Mouse (Mus musculus) limb, embryonic 14.5 days (tissue): Measurements from ENCODE around the gene Tk2. TPM values are rescaled to one million over a fixed set of nuclear protein-coding genes. Genes with fewer than 3 reads are reported as not detected.

Source experiments
- ATAC-seq: fragments of 200-750 bp; cut with Nextera tagmentation; 2 replicates; pipeline ENCODE4 v1.8.0; 2017; ENCODE audit warnings: low read depth, moderate number of reproducible peaks, moderate TSS enrichment; ENCODE audit not compliant: low FRiP score
- DNase-seq: peaks from one replicate; pipeline ENCODE4 v3.0.0-alpha.2; 2015; ENCODE audit warnings: low spot score
- H3K27ac ChIP-seq: fragments of 300-500 bp; sonication (generic); replicated peaks from 2 replicates; pipeline ENCODE4 v1.5.1; 2014; ENCODE audit warnings: low read depth, mild to moderate bottlenecking, low read length, moderate library complexity, mixed read lengths
- H3K27me3 ChIP-seq: fragments of 300-500 bp; sonication (generic); 2 replicates; pipeline ENCODE4 v1.6.1; 2014; ENCODE audit warnings: low read length, mixed read lengths; ENCODE audit not compliant: control insufficient read depth, insufficient read depth
- H3K36me3 ChIP-seq: fragments of 300-500 bp; sonication (generic); 2 replicates; pipeline ENCODE4 v1.6.1; 2014; ENCODE audit warnings: mild to moderate bottlenecking, low read length, moderate library complexity, mixed read lengths; ENCODE audit not compliant: control insufficient read depth, insufficient read depth
- H3K4me1 ChIP-seq: fragments of 300-500 bp; sonication (generic); 2 replicates; pipeline ENCODE4 v1.6.1; 2014; ENCODE audit warnings: antibody characterized with exemption, low read length, mixed read lengths; ENCODE audit not compliant: control insufficient read depth, insufficient read depth
- H3K4me2 ChIP-seq: fragments of 300-500 bp; sonication (generic); replicated peaks from 2 replicates; pipeline ENCODE4 v1.6.1; 2014; ENCODE audit warnings: low read depth, mild to moderate bottlenecking, low read length, moderate library complexity; ENCODE audit not compliant: severe bottlenecking
- H3K4me3 ChIP-seq: fragments of 300-500 bp; sonication (generic); replicated peaks from 2 replicates; pipeline ENCODE4 v1.5.1; 2014; ENCODE audit warnings: low read length
- H3K9ac ChIP-seq: fragments of 300-500 bp; sonication (generic); 2 replicates; pipeline ENCODE4 v1.6.1; 2014; ENCODE audit warnings: mild to moderate bottlenecking, low read depth, low read length, moderate library complexity; ENCODE audit not compliant: severe bottlenecking
- H3K9me3 ChIP-seq: fragments of 300-500 bp; sonication (generic); 2 replicates; pipeline ENCODE4 v1.6.1; 2016; ENCODE audit warnings: low read length; ENCODE audit not compliant: control insufficient read depth
- POLR2A ChIP-seq: fragments of 200-500 bp; IDR thresholded peaks from 2 replicates; pipeline ENCODE4 v1.8.0; 2012; ENCODE audit warnings: inconsistent platforms, mild to moderate bottlenecking, moderate library complexity, borderline replicate concordance; ENCODE audit not compliant: insufficient read depth, insufficient read length; ENCODE audit errors: extremely low read depth
- WGBS: fragments of 180-500 bp; shearing (Covaris S2); extraction: QIAGEN DNeasy Blood & Tissue Kit; methylation state at CpG from one replicate; pipeline ENCODE4 v1.1.7; 2014; 5-methylcytosine and 5-hydroxymethylcytosine counted together
- polyA plus RNA-seq, 2 experiments: library from polyadenylated mRNA; depleted of rRNA in 1 of 2; stranded (reverse) in 1 of 2; unstranded in 1 of 2; fragments of >200 nt; fragmentation: Nextera tagmentation in 1 of 2; extraction: Ambion mirVana in 1 of 2; gene quantifications; 2 replicates each; pipeline versions ENCODE4 v1.2.1 to v1.2.3; 2012 to 2014

Tk2 gene
- polyA plus RNA-seq, 2 experiments, result 18.5 to 19.2 TPM

- no peaks in the 10 kb centered on the region for H3K9me3 ChIP-seq
- DNase-seq (no peak), ATAC-seq (no peak)
- no peaks in the 10 kb centered on the region for H3K36me3 ChIP-seq
- no peak overlapping the region for H3K4me2 ChIP-seq
- TF ChIP-seq POLR2A, result no peak
- H3K27ac ChIP-seq, result no peak overlapping the region
- no peak overlapping the region for H3K9ac ChIP-seq
- no peaks in the 10 kb centered on the region for H3K4me1 ChIP-seq
- 71% methylated on average over 4 of the region's 4 CpGs for WGBS
- peaks cover 17% of the 10 kb centered on the region for H3K27me3 ChIP-seq
- no peak overlapping the region for H3K4me3 ChIP-seq
Measured at GRCm38 (mm10) chr8:104177054-104177453, 71.3 kb downstream of the Tk2 start.

Other genes starting within 250 kb of the Tk2 start
- 58.0 and 62.1 TPM in 2 replicates for gene Cdh5, start 146.9 kb downstream of the Tk2 start, polyA plus RNA-seq (2012; rRNA removed)
- gene Cdh5, start 146.9 kb downstream of the Tk2 start, polyA plus RNA-seq (2014; fragmentation: Nextera tagmentation; extraction: Ambion mirVana), result 34.1 and 34.6 TPM in 2 replicates
- 4.5 and 6.5 TPM in 2 replicates for gene Bean1, start 78.1 kb downstream of the Tk2 start, polyA plus RNA-seq (2012; rRNA removed)
- 1.7 and 1.8 TPM in 2 replicates for gene Bean1, start 78.1 kb downstream of the Tk2 start, polyA plus RNA-seq (2014; fragmentation: Nextera tagmentation; extraction: Ambion mirVana)
- 49.2 and 56.0 TPM in 2 replicates for gene Cklf, start 2.3 kb upstream of the Tk2 start, polyA plus RNA-seq (2012; rRNA removed)
- gene Cklf, start 2.3 kb upstream of the Tk2 start, polyA plus RNA-seq (2014; fragmentation: Nextera tagmentation; extraction: Ambion mirVana), result 36.9 and 42.2 TPM in 2 replicates
- gene Cmtm2a, start 44.6 kb upstream of the Tk2 start, polyA plus RNA-seq (2012; rRNA removed), result not detected in 2 replicates
- gene Cmtm2a, start 44.6 kb upstream of the Tk2 start, polyA plus RNA-seq (2014; fragmentation: Nextera tagmentation; extraction: Ambion mirVana), result not detected in 2 replicates
- gene Gm45711, start 61.5 kb upstream of the Tk2 start, polyA plus RNA-seq (2012; rRNA removed), result not detected in 2 replicates
- not detected in 2 replicates for gene Gm45711, start 61.5 kb upstream of the Tk2 start, polyA plus RNA-seq (2014; fragmentation: Nextera tagmentation; extraction: Ambion mirVana)
- gene Cmtm1, start 61.6 kb upstream of the Tk2 start, polyA plus RNA-seq (2012; rRNA removed), result not detected in 2 replicates
- not detected in 2 replicates for gene Cmtm1, start 61.6 kb upstream of the Tk2 start, polyA plus RNA-seq (2014; fragmentation: Nextera tagmentation; extraction: Ambion mirVana)
- gene Gm11020, start 73.0 kb upstream of the Tk2 start, polyA plus RNA-seq (2012; rRNA removed), result not detected in 2 replicates
- not detected in 2 replicates for gene Gm11020, start 73.0 kb upstream of the Tk2 start, polyA plus RNA-seq (2014; fragmentation: Nextera tagmentation; extraction: Ambion mirVana)
- not detected in 2 replicates for gene Cmtm2b, start 73.7 kb upstream of the Tk2 start, polyA plus RNA-seq (2012; rRNA removed)
- gene Cmtm2b, start 73.7 kb upstream of the Tk2 start, polyA plus RNA-seq (2014; fragmentation: Nextera tagmentation; extraction: Ambion mirVana), result not detected in 2 replicates
- 240 and 361 TPM in 2 replicates for gene Cmtm3, start 90.9 kb upstream of the Tk2 start, polyA plus RNA-seq (2012; rRNA removed)
- gene Cmtm3, start 90.9 kb upstream of the Tk2 start, polyA plus RNA-seq (2014; fragmentation: Nextera tagmentation; extraction: Ambion mirVana), result 176 and 185 TPM in 2 replicates
- gene Cmtm4, start 147.2 kb upstream of the Tk2 start, polyA plus RNA-seq (2012; rRNA removed), result 18.9 and 21.4 TPM in 2 replicates
- 4.1 and 4.5 TPM in 2 replicates for gene Cmtm4, start 147.2 kb upstream of the Tk2 start, polyA plus RNA-seq (2014; fragmentation: Nextera tagmentation; extraction: Ambion mirVana)
- gene Dync1li2, start 194.5 kb upstream of the Tk2 start, polyA plus RNA-seq (2012; rRNA removed), result 58.2 and 64.7 TPM in 2 replicates
- 48.8 and 53.5 TPM in 2 replicates for gene Dync1li2, start 194.5 kb upstream of the Tk2 start, polyA plus RNA-seq (2014; fragmentation: Nextera tagmentation; extraction: Ambion mirVana)